Mouse (Mus musculus): ENCODE results near the gene Rtn4.

- no peak for TF ChIP-seq CTCF (IDR thresholded peaks at IDR 0.05 in 2 of 3, conservative IDR thresholded peaks at IDR 0.05 in 1 of 3; ENCODE audit: control insufficient read depth in 1 of 3, insufficient read depth in 1 of 3, low read depth in 2 of 3, low read length in 3 of 3, poor library complexity in 1 of 3, severe bottlenecking in 1 of 3)
- TF ChIP-seq GATA1 (IDR thresholded peaks at IDR 0.05; ENCODE audit: low read depth, low read length): no peak
- no peak for TF ChIP-seq MYC (IDR thresholded peaks at IDR 0.05; ENCODE audit: low read depth, low read length)
- no peak for TF ChIP-seq USF1 (IDR thresholded peaks at IDR 0.05; ENCODE audit: low read depth, low read length)
- TF ChIP-seq UBTF (IDR thresholded peaks at IDR 0.05; ENCODE audit: borderline replicate concordance, insufficient read depth, low read depth, low read length): no peak
- TF ChIP-seq HCFC1 (IDR thresholded peaks at IDR 0.05; ENCODE audit: low read depth, low read length): no peak
- no peak for TF ChIP-seq JUND (IDR thresholded peaks at IDR 0.05; ENCODE audit: low read depth, low read length)
Measured at GRCm38 (mm10) chr11:29772279-29772678, 79.5 kb downstream of the Rtn4 start.

Data from MEL (cell line).